Mouse (Mus musculus): ENCODE measurements at regions not wholly inside any gene's neighbourhood (a gene's known extent, or its start where the extent isn't known, plus 50 kb on each side); places are given as distances from the start of the nearest gene placed in this dataset.

DNA sequence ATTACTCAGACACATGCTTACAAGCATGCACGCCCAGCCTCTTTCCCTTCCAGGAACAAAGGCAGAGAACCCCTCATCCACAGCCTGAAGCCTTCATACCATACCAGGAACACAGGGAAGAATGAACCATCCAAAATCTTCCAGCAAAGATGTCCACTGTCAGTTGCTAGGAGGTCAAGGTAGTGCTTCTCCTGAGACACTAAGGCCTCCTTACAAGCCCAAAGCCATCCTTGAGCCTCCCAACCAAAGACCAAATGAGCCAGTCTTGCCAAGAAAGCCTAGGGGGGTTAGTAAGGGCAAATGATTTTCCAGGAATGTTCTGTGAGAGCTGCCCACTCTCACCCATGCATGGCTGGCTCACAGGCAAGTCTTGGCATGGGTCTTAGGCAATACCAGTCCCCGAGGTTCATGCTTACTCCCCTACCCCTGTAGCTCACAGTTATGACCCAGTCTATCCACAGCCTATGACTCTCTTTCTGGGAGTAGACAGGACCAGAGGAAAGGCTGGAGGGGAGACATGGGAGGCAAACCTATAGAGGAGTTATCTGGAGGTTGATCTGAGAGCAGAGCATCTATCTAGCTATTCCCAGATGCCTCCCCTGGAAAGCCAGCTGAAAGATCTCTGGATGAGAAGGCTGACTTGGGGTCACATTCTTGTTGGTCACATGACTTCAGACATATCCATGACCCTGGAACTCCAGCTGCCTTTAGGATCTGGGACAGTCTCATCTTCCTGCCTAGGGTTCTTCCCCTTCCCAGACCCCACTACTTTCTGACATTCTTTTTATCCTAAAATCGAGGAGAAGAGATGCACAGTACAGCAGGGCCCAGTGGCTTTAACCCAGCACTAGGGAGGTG, 112.4 kb downstream of the Zfp36l2 start:
- 73% methylated on average over 3 of the region's 3 CpGs for WGBS
- DNase-seq (ENCODE audit: low read depth, low spot score): no peak

DNA sequence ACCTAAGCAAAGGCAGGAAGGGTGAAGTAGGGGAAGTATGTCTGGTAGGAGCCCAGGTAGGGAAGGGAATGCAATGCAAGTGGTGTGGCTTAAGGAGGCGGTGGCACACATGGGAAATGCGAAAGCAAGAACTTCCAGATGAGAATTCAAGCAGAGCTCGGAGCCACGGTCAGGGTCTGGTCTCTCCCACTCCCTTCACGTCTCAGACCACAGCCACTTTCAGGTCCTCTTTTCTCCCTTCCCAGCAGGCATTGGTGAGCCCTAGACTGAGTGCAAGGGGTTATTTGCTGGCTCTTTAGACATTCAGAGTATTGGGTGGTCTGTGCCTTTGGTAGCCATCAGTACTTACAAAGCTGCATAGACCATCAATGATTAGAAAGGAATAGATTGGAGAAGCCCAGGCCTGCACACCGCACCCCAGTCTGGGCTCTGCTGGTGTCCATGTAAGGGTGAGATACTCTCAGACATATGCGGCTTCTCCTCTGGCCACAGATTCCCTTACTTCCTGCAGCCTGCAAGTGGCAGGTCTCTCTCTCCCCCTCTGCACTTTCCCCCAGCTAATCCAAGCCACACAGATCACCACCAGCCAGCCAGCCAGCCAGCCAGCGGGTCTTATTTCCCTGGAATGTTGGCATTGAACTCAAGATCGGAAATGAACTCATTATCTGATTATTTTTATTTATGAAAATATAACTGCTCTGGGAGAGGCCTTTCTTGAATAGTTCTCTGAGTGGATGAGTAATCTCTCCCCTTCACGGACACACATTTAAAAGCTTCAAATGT, 113.6 kb downstream of the Zfp36l2 start:
- no peak for DNase-seq (ENCODE audit: low read depth, low spot score)
- 74% methylated on average over 10 of the region's 10 CpGs for WGBS

DNA sequence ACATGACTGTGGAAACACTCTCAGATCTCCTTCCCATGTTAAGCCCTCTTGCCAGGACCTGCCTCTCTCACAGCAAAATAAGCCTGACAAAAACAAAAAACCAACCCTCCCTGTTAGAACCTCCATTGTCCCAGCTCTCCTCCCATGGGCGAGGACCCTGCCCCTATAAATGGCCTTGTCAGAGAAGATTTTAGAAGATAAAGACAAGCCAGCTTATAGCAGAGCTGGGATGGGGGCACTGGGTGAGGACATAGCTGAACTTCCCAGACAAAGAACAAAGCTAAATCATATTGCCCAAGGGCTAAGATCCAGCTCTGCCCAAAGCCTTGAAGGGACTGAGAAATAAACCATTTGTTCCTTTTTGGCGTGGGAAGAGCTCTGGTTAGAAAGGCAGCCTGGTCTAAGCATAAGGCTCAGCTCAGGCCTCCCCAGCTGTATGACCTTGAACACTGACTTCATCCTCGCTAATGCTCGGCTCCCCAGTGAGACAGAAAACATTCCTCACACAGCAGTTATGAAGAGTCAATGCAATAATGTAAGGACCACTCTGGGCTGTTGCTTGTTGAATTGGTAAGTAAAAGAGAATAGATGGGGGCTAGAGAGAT, 115.2 kb downstream of the Zfp36l2 start:
- 59% methylated on average over 4 of the region's 4 CpGs for WGBS
- DNase-seq (ENCODE audit: low read depth, low spot score): no peak

DNA sequence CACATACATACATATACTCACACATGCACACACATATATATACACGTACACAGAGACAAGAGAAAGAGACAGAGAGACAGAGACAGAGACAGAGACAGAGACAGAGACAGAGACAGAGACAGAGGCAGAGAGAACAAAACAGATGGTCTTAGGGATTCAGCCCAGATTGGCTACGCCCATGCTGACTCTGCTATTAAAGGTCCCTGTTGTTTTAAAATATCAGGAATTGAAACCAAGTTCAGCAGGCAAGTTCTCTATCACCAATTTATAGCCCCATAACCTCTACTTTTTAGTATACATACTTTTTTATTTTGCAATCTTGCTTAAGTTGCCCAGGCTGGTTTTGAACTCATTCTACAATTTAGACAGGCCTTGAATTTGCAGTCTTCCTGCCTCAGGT, 115.9 kb downstream of the Zfp36l2 start:
- DNase-seq (ENCODE audit: low read depth, low spot score): no peak
- WGBS: 83% methylated on average over 2 of the region's 2 CpGs

DNA sequence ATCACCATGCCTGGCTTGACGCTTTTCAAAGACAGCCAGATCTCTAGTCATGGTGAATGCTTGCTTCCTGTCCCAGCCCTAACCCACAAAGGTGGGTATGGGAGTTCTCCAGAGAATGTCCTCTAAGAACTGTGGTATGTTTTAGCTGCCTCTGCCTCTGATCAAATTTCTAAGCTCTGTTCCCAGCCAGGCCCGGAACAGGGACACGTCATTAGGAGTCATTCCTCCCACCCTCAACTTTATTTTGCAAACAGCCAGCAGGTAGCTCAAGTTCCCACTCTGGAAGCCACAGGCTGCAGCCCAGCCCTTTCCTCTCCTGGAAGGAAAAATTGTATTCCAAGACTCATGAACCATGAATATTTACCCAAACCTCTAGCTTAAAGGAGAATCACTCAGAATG, 117.2 kb downstream of the Zfp36l2 start:
- 90% methylated on average over 3 of the region's 3 CpGs for WGBS
- no peak for DNase-seq (ENCODE audit: low read depth, low spot score)

DNA sequence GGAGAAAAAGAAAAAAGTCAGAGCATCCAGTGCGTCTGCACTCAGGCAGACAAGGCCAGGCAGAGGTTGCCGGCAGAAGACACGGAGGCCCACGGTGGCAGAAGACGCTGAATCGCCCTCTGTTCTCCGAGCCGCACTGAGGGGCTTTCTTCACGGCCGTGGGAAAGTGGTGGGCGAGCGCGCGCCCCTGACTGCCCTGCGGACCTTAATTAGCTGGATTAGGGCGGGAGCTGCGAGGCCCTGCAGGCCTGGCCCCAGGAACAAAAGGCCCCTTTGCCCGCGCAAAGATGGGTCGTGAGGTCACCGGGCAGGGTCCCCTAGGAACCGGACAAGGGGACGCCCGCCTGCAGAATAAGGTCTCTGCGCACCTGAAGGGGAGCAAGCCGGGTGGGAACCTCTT, 120.6 kb downstream of the Zfp36l2 start:
- WGBS: 89% methylated on average over 26 of the region's 26 CpGs
- no peak for DNase-seq (ENCODE audit: low read depth, low spot score)

DNA sequence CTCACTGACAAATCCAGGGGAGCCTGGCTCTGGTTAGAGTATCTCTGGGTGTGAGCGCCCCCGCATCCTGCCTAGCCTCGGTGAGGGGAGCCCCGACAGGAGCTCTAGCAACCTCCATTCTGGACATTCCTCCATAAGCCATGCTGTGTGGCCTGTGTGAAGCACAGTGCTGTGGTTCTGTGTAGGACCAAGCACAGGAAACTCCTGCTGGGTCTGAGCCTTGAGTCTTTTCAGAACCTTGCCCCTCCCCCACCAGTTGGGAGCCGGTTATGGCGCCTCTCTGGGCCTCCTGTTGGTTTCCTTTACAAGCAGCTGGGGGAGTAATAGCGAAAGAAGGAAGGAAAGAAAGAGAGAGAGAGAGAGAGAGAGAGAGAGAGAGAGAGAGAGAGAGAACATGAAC, 124.0 kb downstream of the Zfp36l2 start:
- DNase-seq (ENCODE audit: low read depth, low spot score): no peak
- WGBS: 72% methylated on average over 7 of the region's 7 CpGs

DNA sequence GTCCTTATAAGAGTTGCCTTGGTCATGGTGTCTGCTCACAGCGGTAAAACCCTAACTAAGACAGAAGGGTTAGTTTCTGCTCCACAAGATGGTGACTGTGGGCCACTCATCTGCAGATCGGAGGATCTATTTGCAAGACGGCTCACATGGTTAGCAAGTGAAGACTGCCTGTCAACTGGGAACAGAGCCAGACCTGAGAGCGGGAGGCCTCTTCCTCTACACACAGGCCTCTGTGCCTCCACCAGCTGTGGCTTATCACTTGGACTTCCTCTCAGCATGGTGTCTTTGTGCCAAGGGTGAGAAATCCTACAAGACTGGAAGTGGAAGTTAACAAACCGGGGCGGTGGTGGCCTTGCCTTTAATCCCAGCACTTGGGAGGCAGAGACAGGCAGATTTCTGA, 126.1 kb downstream of the Zfp36l2 start:
- no peak for DNase-seq (ENCODE audit: low read depth, low spot score)
- 61% methylated on average over 6 of the region's 6 CpGs for WGBS

DNA sequence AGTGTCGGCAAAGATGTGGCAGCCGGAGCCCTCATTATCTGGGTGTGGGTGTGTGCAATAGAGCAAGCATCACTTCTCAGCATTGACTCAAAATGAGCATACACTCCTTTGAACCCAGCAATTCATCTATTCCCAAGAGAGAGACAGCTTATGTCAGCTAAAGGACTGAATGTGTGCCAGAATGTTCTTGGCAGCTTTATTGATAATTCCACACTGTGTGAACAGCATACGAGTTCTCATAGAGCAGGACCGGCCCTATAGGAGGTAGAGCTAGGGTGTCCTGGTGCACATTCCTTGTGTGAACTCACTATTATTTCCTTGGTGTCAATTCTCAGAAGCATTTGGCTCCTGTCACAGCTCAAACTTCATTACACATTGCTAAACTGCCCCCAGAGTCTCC, 131.3 kb downstream of the Zfp36l2 start:
- no peak for DNase-seq (ENCODE audit: low read depth, low spot score)

DNA sequence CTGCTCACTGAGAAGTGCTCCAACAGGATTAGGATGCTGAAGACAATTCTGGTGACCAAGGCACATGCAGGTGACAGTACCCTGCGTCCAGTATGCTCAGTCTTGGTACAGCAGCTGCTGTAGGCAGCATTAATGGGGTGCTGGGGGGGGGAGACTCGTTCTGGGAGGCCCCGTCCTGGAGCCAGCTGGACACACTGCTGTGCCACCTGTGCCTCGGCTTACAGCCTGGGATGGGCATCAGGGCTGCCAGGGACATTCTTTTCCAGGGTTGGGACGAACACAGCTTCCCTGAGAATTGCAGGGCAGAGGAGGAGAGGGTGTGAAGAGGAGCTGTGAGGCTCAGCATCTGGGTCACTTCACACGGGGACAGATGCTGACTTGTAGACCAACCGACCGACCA, 135.3 kb downstream of the Zfp36l2 start:
- WGBS: 71% methylated on average over 8 of the region's 8 CpGs
- no peak for DNase-seq (ENCODE audit: low read depth, low spot score)

More for the DNA sequence above, 131.3 kb downstream of the Zfp36l2 start:
- WGBS: 90% methylated on average over 4 of the region's 4 CpGs

DNA sequence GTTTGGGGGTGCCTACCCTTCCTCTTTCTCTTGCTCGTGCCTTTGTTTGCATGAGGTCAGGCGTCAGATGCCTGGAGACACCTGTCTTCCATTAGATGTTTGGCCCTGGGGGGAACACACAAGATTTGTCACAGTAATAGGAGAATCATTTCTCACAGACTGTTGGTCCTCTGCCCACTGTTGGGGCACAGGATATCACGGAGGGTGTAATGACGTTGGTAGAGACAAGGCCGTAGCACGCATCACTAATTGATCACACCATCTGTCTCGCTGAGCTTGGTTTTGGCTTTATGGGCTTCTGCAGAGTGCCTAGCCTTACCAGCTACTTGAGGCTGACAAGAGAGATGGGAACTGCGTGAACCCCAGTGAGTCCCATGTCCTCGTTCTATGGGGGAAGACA, 136.5 kb downstream of the Zfp36l2 start:
- no peak for DNase-seq (ENCODE audit: low read depth, low spot score)
- 94% methylated on average over 9 of the region's 9 CpGs for WGBS

DNA sequence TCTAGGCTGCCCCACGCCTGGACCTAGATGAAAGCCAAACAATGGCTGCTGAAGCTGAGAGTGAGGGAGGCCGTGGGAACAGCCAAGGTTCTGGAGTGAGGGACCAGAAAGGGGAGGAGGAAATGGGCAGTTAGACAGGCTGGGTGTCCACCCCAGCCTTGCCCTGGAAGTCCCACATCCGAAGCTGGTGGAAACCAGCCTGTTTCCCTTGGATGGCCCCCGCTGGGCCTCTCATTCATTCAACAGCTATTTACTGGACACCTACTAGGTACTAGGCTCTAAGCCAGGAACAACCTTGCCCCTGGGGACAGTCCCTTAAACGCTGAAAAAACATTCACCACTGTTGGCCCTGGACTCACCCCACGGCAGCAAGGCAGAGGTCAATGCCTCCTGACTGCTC, 139.2 kb downstream of the Zfp36l2 start:
- DNase-seq (ENCODE audit: low read depth, low spot score): no peak

DNA sequence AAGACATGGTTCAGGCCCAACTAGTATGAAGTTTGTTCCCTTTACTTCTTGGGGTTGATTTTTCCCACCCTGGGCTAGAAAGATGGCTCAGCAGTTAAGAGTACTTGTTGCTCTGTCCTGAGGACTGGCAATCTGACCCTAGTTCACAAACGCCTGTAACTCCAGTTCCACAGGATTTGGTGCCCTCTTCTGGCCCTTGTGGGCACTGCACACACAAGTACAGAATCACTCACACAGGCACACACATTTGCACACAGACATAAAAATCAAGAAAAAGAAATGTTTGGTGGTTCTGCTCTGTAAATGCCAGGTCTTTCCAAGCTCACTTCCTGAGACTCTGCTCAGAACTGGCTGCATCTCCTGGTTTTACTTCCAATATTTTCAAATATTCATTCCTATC, 140.2 kb downstream of the Zfp36l2 start:
- WGBS: 94% methylated on average over 1 of the region's 1 CpGs

More for the DNA sequence above, 139.2 kb downstream of the Zfp36l2 start:
- WGBS: 49% methylated on average over 6 of the region's 6 CpGs

DNA sequence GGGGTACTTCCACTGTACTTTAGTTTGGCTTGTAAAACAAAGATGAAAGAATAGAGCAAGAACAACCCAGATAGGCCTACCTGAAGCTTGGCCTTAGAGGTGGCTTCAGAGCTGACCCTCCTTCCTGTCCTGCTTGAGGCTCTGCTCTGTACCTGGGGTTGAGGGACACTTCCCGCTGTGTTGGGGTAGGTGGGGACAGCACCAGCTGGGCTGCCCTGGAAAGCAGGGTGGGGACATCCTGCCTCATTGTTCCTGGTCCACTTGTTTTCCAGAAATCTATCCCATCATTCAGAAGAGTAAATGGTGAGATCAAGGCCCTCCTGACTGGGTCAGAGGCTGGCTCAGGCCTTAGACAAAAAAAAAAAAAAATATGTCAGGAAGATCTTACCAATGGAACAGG, 141.9 kb downstream of the Zfp36l2 start:
- WGBS: 27% methylated on average over 1 of the region's 1 CpGs

More for the DNA sequence above, 140.2 kb downstream of the Zfp36l2 start:
- DNase-seq (ENCODE audit: low read depth, low spot score): no peak

DNA sequence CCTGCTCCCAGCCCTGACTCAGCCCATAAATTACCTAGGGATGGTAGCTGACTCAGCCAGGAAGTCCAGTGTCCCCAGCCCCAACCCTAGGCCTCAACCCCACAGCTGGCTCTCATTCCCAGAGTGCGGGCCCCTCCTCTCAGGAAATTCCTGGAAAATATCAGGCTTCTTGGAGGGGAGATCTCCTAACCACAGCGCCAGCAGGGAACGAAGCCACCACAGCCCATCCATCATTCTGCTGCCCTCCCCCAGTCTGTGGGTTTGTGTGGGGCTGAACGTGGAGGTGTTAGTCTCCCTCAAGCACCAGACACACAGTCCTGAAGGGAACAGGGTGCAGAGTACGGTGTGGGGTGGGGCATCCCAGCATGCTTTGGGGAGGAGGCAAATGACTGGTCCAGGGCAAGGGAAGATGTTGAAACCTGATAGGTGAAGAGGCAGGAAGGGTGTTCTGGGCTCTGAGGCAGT, 143.2 kb downstream of the Zfp36l2 start:
- DNase-seq (ENCODE audit: low read depth, low spot score): no peak

More for the DNA sequence above, 141.9 kb downstream of the Zfp36l2 start:
- no peak for DNase-seq (ENCODE audit: low read depth, low spot score)

DNA sequence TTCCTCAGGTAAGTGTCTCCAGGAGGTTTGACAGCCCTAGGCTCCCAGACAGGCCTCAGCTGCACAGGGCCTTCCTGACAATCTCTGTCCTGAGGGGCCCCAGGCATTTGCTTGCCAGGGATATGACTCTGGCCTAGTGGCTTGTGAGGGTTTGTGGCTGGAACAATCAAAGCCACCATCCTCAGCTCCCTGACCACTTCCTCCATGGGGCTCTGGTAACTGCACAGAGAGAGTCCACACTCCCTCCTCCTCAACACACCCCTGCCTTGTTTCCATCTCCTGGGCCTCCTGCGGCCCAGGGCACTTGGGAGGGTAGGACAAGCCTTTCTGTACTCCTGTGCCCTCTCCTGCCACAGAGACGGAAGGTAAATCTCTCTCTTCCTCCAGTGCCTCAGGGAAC, 144.6 kb downstream of the Zfp36l2 start:
- no peak for DNase-seq (ENCODE audit: low read depth, low spot score)
- 84% methylated on average over 2 of the region's 2 CpGs for WGBS

More for the DNA sequence above, 143.2 kb downstream of the Zfp36l2 start:
- WGBS: 17% methylated on average over 5 of the region's 5 CpGs

DNA sequence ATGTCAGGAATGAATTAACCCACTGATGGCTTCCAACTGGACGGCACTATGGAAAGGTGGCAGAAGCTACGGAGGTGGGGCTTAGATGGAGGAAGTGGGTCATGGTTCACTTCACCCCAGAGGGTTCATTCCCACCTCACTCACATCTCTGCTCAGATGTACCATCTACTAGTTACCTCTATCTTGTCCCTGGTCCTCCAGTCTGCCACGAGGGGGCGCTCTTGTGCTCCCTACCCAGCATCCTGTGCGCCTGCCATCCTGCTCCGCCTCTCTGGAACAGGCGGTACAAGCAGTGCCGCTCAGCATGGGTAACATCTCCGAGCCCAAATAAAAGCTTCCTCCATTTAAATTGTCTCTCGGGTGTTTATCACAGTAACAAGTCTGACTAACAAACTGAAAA, 148.3 kb downstream of the Zfp36l2 start:
- 88% methylated on average over 10 of the region's 10 CpGs for WGBS
- DNase-seq (ENCODE audit: low read depth, low spot score): no peak

DNA sequence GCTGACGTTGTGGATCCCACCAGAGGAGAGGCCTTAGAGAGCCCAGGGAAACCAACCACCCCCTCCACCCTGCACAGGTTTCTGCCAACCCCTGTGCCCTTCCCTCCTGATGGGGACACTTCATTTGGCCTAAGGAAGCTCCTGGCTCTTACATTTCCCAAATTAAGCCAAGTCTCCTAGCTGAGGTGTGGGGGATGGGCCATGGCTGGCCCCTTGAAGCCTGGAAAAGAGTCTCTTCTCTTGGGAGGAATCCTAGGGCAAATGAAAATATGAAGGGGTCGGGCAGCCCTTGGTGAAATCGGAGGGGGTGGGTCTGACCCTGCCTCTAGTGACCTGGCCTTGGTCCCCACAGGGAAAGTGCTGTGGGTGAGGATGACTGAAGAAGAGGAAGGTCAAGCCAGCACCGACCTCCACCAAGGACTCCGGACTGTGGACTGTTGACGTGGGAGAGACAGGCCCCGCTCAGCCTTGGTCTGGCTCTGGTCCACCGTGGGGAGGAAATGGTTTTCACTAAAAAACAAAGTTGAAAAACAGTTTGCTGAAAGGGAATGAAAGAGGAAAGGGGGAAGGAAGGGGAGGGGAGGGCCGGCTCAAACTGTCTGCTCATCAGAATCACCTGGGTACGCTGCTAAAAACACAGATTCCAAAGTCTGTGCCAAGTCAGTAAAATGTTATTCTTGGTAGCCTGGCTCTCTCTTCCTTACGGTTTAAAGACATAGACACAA, 150.0 kb downstream of the Zfp36l2 start:
- DNase-seq (ENCODE audit: low read depth, low spot score): no peak
- WGBS: 22% methylated on average over 11 of the region's 11 CpGs

DNA sequence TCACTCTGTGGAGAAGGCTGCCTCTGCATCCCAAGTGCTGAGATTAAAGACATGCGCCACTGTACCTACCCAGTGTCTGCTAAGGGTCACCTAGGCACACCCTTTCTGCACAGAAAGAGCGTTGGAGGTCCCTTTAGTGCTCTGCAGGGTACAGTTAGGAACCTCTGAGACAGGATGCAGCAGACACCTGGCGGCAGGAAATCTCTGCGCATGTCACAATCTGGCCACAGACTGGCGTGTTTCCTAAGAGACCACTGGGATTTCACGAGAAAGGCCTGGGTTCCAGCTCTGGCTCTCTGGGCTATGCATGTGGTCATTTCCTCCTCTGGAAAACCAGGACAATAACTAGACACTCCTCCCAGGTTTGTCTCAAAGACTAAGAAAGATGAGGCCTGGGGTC, 151.7 kb downstream of the Zfp36l2 start:
- no peak for DNase-seq (ENCODE audit: low read depth, low spot score)

DNA sequence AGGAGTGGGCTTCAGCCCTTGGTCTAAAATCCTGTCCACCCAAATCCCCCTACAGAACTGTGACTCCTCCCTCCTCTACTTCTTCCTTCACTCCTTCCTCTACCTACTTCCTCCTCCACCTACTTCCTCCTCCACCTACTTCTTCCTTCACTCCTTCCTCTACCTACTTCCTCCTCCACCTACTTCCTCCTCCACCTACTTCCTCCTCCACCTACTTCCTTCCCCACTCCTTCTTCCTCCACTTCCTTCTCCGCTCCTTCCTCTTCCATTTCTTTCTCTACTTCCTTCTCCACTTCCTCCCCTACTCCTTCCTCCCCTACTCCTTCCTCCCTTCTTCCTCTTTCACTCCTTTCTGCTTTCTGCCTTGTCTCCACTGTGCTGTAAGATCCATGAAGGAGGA, 152.9 kb downstream of the Zfp36l2 start:
- 96% methylated on average over 1 of the region's 1 CpGs for WGBS
- DNase-seq (ENCODE audit: low read depth, low spot score): no peak

More for the DNA sequence above, 151.7 kb downstream of the Zfp36l2 start:
- 91% methylated on average over 6 of the region's 6 CpGs for WGBS
